Mouse (Mus musculus) limb, embryonic 10.5 days (tissue): ENCODE measurements around the gene Nde1. TPM values are rescaled to one million over a fixed set of nuclear protein-coding genes. Genes with fewer than 3 reads are reported as not detected.

Source experiments
- DNase-seq: peaks from one replicate; pipeline ENCODE4 v3.0.0-alpha.2; 2017; ENCODE audit warnings: low spot score
- H3K27ac ChIP-seq: fragments of 300-500 bp; sonication (generic); 2 replicates; pipeline ENCODE4 v1.5.1; 2016; ENCODE audit warnings: mild to moderate bottlenecking
- H3K27me3 ChIP-seq: fragments of 300-500 bp; sonication (generic); 2 replicates; pipeline ENCODE4 v1.6.1; 2016; ENCODE audit warnings: low read depth, mild to moderate bottlenecking; ENCODE audit not compliant: poor library complexity, severe bottlenecking
- H3K36me3 ChIP-seq: fragments of 300-500 bp; sonication (generic); 2 replicates; pipeline ENCODE4 v1.6.1; 2016; ENCODE audit warnings: mild to moderate bottlenecking, moderate library complexity
- H3K4me1 ChIP-seq: fragments of 300-500 bp; sonication (generic); 2 replicates; pipeline ENCODE4 v1.6.1; 2016
- H3K4me3 ChIP-seq: fragments of 300-500 bp; sonication (generic); 2 replicates; pipeline ENCODE4 v1.5.1; 2016; ENCODE audit warnings: mild to moderate bottlenecking, moderate library complexity
- H3K9me3 ChIP-seq: fragments of 300-500 bp; sonication (generic); replicated peaks from 2 replicates; pipeline ENCODE4 v1.6.1; 2016; ENCODE audit warnings: mild to moderate bottlenecking
- WGBS: fragments of 180-500 bp; shearing (Covaris S2); methylation state at CpG from one replicate; pipeline ENCODE4 v1.1.7; 2016; 5-methylcytosine and 5-hydroxymethylcytosine counted together
- polyA plus RNA-seq: library from polyadenylated mRNA; unstranded; fragments of >200 nt; fragmentation: Nextera tagmentation; extraction: Ambion mirVana; gene quantifications from 2 replicates; pipeline ENCODE4 v1.2.1, GENCODE M21; 2016

Nde1 gene
- 188 and 189 TPM in 2 replicates for polyA plus RNA-seq

GRCm38 (mm10) chr16:14162988-14163416, at the start of gene Nde1, which contains the start of gene Marf1:
Nde1 (plus strand) TSS chr16:14163275.
Marf1 (minus strand) TSS chr16:14163351.
- Histone ChIP-seq H3K27ac (peak within 1 kb of the TSS; percentile 97), H3K27me3 (no peaks in the 10 kb centered on the region), H3K4me3 (peak within 1 kb of the TSS; percentile 78), H3K9me3 (no peaks in the 10 kb centered on the region), H3K36me3 (peaks cover 26% of the 10 kb centered on the region), H3K4me1 (peaks cover 34% of the 10 kb centered on the region)
- DNase-seq = peak; percentile 93
- WGBS = under 1% methylated on average over 43 of the region's 43 CpGs

GRCm38 (mm10) chr16:14117299-14117698, 45.8 kb upstream of the Nde1 start:
- no peaks in the 10 kb centered on the region for H3K4me1 ChIP-seq
- WGBS = 67% methylated on average over 2 of the region's 2 CpGs

GRCm38 (mm10) chr16:14120941-14121340, 42.1 kb upstream of the Nde1 start:
- H3K4me1 ChIP-seq = no peaks in the 10 kb centered on the region
- H3K9me3 ChIP-seq = no peaks in the 10 kb centered on the region
- 94% methylated on average over 5 of the region's 5 CpGs for WGBS
- no peaks in the 10 kb centered on the region for H3K27me3 ChIP-seq
- no peak overlapping the region for H3K27ac ChIP-seq
- DNase-seq = no peak
- H3K36me3 ChIP-seq = peaks cover 87% of the 10 kb centered on the region
- no peak overlapping the region for H3K4me3 ChIP-seq

More at GRCm38 (mm10) chr16:14117299-14117698, 45.8 kb upstream of the Nde1 start:
- Histone ChIP-seq H3K4me3 (no peak overlapping the region), H3K36me3 (peaks cover 83% of the 10 kb centered on the region), H3K9me3 (no peaks in the 10 kb centered on the region), H3K27me3 (no peaks in the 10 kb centered on the region), H3K27ac (no peak overlapping the region)
- no peak for DNase-seq

- Histone ChIP-seq H3K27me3 (no peaks in the 10 kb centered on the region), H3K4me3 (no peak overlapping the region), H3K4me1 (no peaks in the 10 kb centered on the region), H3K27ac (no peak overlapping the region), H3K36me3 (peaks cover 87% of the 10 kb centered on the region), H3K9me3 (no peaks in the 10 kb centered on the region)
- DNase-seq = no peak
- 95% methylated on average over 7 of the region's 7 CpGs for WGBS
Measured at GRCm38 (mm10) chr16:14121563-14121962, 41.5 kb upstream of the Nde1 start.

GRCm38 (mm10) chr16:14122586-14122985, 40.5 kb upstream of the Nde1 start:
- Histone ChIP-seq H3K36me3 (peaks cover 86% of the 10 kb centered on the region), H3K27ac (no peak overlapping the region), H3K4me3 (no peak overlapping the region), H3K27me3 (no peaks in the 10 kb centered on the region), H3K4me1 (no peaks in the 10 kb centered on the region), H3K9me3 (no peaks in the 10 kb centered on the region)
- no peak for DNase-seq

- no peaks in the 10 kb centered on the region for H3K4me1 ChIP-seq
- peaks cover 95% of the 10 kb centered on the region for H3K36me3 ChIP-seq
- no peak overlapping the region for H3K27ac ChIP-seq
- H3K27me3 ChIP-seq = no peaks in the 10 kb centered on the region
- no peak for DNase-seq
- H3K4me3 ChIP-seq = no peak overlapping the region
- no peaks in the 10 kb centered on the region for H3K9me3 ChIP-seq
- WGBS = 78% methylated on average over 2 of the region's 2 CpGs
Measured at GRCm38 (mm10) chr16:14123901-14124300, 39.2 kb upstream of the Nde1 start.

- 97% methylated on average over 7 of the region's 7 CpGs for WGBS
- no peak overlapping the region for H3K27ac ChIP-seq
Measured at GRCm38 (mm10) chr16:14124709-14125108, 38.4 kb upstream of the Nde1 start.

GRCm38 (mm10) chr16:14125253-14125652, 37.8 kb upstream of the Nde1 start:
- H3K9me3 ChIP-seq = no peaks in the 10 kb centered on the region
- WGBS = 91% methylated on average over 1 of the region's 1 CpGs
- H3K4me3 ChIP-seq = no peak overlapping the region
- peaks cover 99% of the 10 kb centered on the region for H3K36me3 ChIP-seq
- H3K27ac ChIP-seq = no peak overlapping the region
- no peak for DNase-seq
- no peaks in the 10 kb centered on the region for H3K4me1 ChIP-seq
- no peaks in the 10 kb centered on the region for H3K27me3 ChIP-seq

More at GRCm38 (mm10) chr16:14124709-14125108, 38.4 kb upstream of the Nde1 start:
- no peaks in the 10 kb centered on the region for H3K4me1 ChIP-seq
- no peaks in the 10 kb centered on the region for H3K27me3 ChIP-seq
- DNase-seq = no peak
- peaks cover 98% of the 10 kb centered on the region for H3K36me3 ChIP-seq
- H3K9me3 ChIP-seq = no peaks in the 10 kb centered on the region
- no peak overlapping the region for H3K4me3 ChIP-seq

GRCm38 (mm10) chr16:14128977-14129376, 34.1 kb upstream of the Nde1 start:
- no peak for DNase-seq
- Histone ChIP-seq H3K4me1 (no peaks in the 10 kb centered on the region), H3K27me3 (no peaks in the 10 kb centered on the region), H3K4me3 (no peak overlapping the region), H3K36me3 (peaks cover 99% of the 10 kb centered on the region), H3K9me3 (no peaks in the 10 kb centered on the region), H3K27ac (no peak overlapping the region)

GRCm38 (mm10) chr16:14130796-14131195, 32.3 kb upstream of the Nde1 start:
- Histone ChIP-seq H3K27ac (no peak overlapping the region), H3K4me3 (no peak overlapping the region), H3K9me3 (no peaks in the 10 kb centered on the region), H3K27me3 (no peaks in the 10 kb centered on the region), H3K4me1 (no peaks in the 10 kb centered on the region), H3K36me3 (peaks cover 99% of the 10 kb centered on the region)
- DNase-seq = no peak
- WGBS = 95% methylated on average over 7 of the region's 7 CpGs

GRCm38 (mm10) chr16:14131376-14131775, 31.7 kb upstream of the Nde1 start:
- no peaks in the 10 kb centered on the region for H3K9me3 ChIP-seq
- H3K27ac ChIP-seq = no peak overlapping the region
- DNase-seq = no peak
- H3K4me1 ChIP-seq = no peaks in the 10 kb centered on the region
- no peak overlapping the region for H3K4me3 ChIP-seq
- H3K36me3 ChIP-seq = peaks cover 99% of the 10 kb centered on the region
- 85% methylated on average over 3 of the region's 3 CpGs for WGBS
- H3K27me3 ChIP-seq = no peaks in the 10 kb centered on the region

GRCm38 (mm10) chr16:14131838-14132237, 31.2 kb upstream of the Nde1 start:
- Histone ChIP-seq H3K27me3 (no peaks in the 10 kb centered on the region), H3K36me3 (peaks cover 100% of the 10 kb centered on the region), H3K4me1 (no peaks in the 10 kb centered on the region), H3K9me3 (no peaks in the 10 kb centered on the region), H3K27ac (no peak overlapping the region), H3K4me3 (no peak overlapping the region)
- WGBS = 91% methylated on average over 5 of the region's 5 CpGs
- DNase-seq = no peak

GRCm38 (mm10) chr16:14135014-14135413, 28.1 kb upstream of the Nde1 start:
- Histone ChIP-seq H3K4me1 (no peaks in the 10 kb centered on the region), H3K9me3 (no peaks in the 10 kb centered on the region), H3K4me3 (no peak overlapping the region), H3K36me3 (peaks cover 98% of the 10 kb centered on the region), H3K27ac (no peak overlapping the region), H3K27me3 (no peaks in the 10 kb centered on the region)
- no peak for DNase-seq
- 87% methylated on average over 2 of the region's 2 CpGs for WGBS

- H3K36me3 ChIP-seq = peaks cover 98% of the 10 kb centered on the region
- H3K27ac ChIP-seq = no peak overlapping the region
- DNase-seq = no peak
- H3K9me3 ChIP-seq = no peaks in the 10 kb centered on the region
- WGBS = 97% methylated on average over 1 of the region's 1 CpGs
- no peak overlapping the region for H3K4me3 ChIP-seq
- no peaks in the 10 kb centered on the region for H3K4me1 ChIP-seq
- H3K27me3 ChIP-seq = no peaks in the 10 kb centered on the region
Measured at GRCm38 (mm10) chr16:14137976-14138561, 25.0 kb upstream of the Nde1 start.
